Mouse (Mus musculus): Measurements from ENCODE around the gene Sirt3. TPM values are rescaled to one million over a fixed set of nuclear protein-coding genes. Genes with fewer than 3 reads are reported as not detected.
A peak's percentile ranks its signal among the peaks of the same experiment; 100 is the strongest.

The Sirt3 gene
- total and polyA plus RNA-seq, 2 experiments from 2014 or later = 71.6 to 75.6 TPM

DNA sequence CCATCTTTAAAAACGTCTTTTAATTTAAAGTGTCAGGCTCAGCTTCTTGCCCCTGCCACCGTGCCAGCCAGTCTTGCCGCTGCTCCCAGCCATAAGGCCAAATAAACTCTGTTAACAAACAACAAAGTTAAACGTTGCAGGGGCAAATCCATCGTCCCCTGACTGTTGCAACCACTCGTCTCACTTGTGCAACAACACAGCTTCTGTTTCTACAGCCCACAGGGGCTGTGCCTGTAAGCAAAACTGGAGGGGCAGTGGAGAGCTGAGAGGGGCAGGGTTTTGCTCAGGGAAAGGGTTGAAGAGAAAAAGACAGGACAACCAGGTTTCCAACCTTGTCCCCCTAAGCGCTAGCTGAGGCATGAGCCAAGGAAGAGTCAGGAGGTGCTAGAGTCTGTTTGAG lies 26.1 kb upstream of the Sirt3 start:
- Histone ChIP-seq H3K9me3 (ENCODE audit: low read length) (no peaks in the 10 kb centered on the region), H3K4me1 (ENCODE audit: insufficient read depth, low read length) (peaks cover 5% of the 10 kb centered on the region; the same call in 1 of the 2 replicates), H3K36me3 (ENCODE audit: insufficient read depth, low read length) (no peaks in the 10 kb centered on the region), H3K4me2 (ENCODE audit: low read depth, low read length) (peak overlapping the region; percentile 83), H3K9ac (replicated peaks; ENCODE audit: low read length) (no peak overlapping the region), H3K27ac (no peak overlapping the region), H3K27me3 (ENCODE audit: insufficient read depth, low read length) (no peaks in the 10 kb centered on the region), H3K4me3 (ENCODE audit: low read length) (no peak overlapping the region; the same call in 1 of the 2 replicates)
- WGBS = 53% methylated on average over 7 of the region's 7 CpGs
- DNase-seq (ENCODE audit: low spot score) = no peak
- TF ChIP-seq CTCF (IDR thresholded peaks at IDR 0.05; ENCODE audit: low read depth) = no peak
- no peak for ATAC-seq

- peak; percentile 25; the same call in 1 of the 2 replicates for TF ChIP-seq CTCF (IDR thresholded peaks at IDR 0.05; ENCODE audit: low read depth)
- peaks cover 5% of the 10 kb centered on the region; the same call in 1 of the 2 replicates for H3K4me1 ChIP-seq (ENCODE audit: insufficient read depth, low read length)
- no peaks in the 10 kb centered on the region for H3K27me3 ChIP-seq (ENCODE audit: insufficient read depth, low read length)
- H3K9me3 ChIP-seq (ENCODE audit: low read length) = no peaks in the 10 kb centered on the region
- H3K36me3 ChIP-seq (ENCODE audit: insufficient read depth, low read length) = no peaks in the 10 kb centered on the region
- DNase-seq (ENCODE audit: low spot score) (no peak), ATAC-seq (no peak)
- H3K27ac ChIP-seq = no peak overlapping the region
- H3K9ac ChIP-seq (replicated peaks; ENCODE audit: low read length) = no peak overlapping the region
- 82% methylated on average over 7 of the region's 7 CpGs for WGBS
- H3K4me2 ChIP-seq (ENCODE audit: low read depth, low read length) = no peak overlapping the region
- H3K4me3 ChIP-seq (ENCODE audit: low read length) = no peak overlapping the region
Observed at GRCm38 (mm10) chr7:140907697-140908096, 25.6 kb upstream of the Sirt3 start.

DNA sequence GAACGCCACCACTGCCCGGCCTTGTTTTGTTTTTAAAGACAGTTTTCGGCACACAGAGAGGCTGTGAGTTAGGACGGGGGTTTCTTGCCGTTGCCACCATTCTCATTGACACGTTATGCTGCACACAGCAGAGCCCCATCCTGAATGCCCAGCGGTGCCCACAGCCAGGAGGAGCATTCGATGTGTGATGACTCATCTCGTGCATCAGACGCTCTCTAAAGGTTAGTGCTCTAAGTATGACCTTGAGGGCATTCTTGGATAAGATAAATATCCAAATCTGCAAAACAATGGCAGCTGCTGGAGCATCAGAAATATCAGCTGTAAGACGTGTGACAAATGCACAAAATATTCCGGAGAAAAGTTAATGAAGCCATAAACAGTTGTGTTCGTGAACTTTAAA lies 25.0 kb upstream of the Sirt3 start:
- ATAC-seq = no peak
- Histone ChIP-seq H3K9me3 (ENCODE audit: low read length) (no peaks in the 10 kb centered on the region), H3K4me3 (ENCODE audit: low read length) (no peak overlapping the region), H3K36me3 (ENCODE audit: insufficient read depth, low read length) (no peaks in the 10 kb centered on the region), H3K9ac (replicated peaks; ENCODE audit: low read length) (no peak overlapping the region), H3K27me3 (ENCODE audit: insufficient read depth, low read length) (no peaks in the 10 kb centered on the region), H3K4me1 (ENCODE audit: insufficient read depth, low read length) (peaks cover 5% of the 10 kb centered on the region; the same call in 1 of the 2 replicates), H3K27ac (no peak overlapping the region), H3K4me2 (ENCODE audit: low read depth, low read length) (no peak overlapping the region)
- no peak for DNase-seq (ENCODE audit: low spot score)
- TF ChIP-seq CTCF (IDR thresholded peaks at IDR 0.05; ENCODE audit: low read depth) = no peak
- 86% methylated on average over 13 of the region's 13 CpGs for WGBS

- DNase-seq (ENCODE audit: low spot score) = no peak
- ATAC-seq = no peak
- Histone ChIP-seq H3K36me3 (ENCODE audit: insufficient read depth, low read length) (no peaks in the 10 kb centered on the region), H3K27ac (no peak overlapping the region), H3K9ac (replicated peaks; ENCODE audit: low read length) (no peak overlapping the region), H3K4me2 (ENCODE audit: low read depth, low read length) (no peak overlapping the region), H3K9me3 (ENCODE audit: low read length) (no peaks in the 10 kb centered on the region), H3K27me3 (ENCODE audit: insufficient read depth, low read length) (no peaks in the 10 kb centered on the region), H3K4me1 (ENCODE audit: insufficient read depth, low read length) (peaks cover 5% of the 10 kb centered on the region; the same call in 1 of the 2 replicates), H3K4me3 (ENCODE audit: low read length) (no peak overlapping the region)
- no peak for TF ChIP-seq CTCF (IDR thresholded peaks at IDR 0.05; ENCODE audit: low read depth)
- 92% methylated on average over 2 of the region's 2 CpGs for WGBS
Observed at GRCm38 (mm10) chr7:140905642-140906081, 23.6 kb upstream of the Sirt3 start.

DNA sequence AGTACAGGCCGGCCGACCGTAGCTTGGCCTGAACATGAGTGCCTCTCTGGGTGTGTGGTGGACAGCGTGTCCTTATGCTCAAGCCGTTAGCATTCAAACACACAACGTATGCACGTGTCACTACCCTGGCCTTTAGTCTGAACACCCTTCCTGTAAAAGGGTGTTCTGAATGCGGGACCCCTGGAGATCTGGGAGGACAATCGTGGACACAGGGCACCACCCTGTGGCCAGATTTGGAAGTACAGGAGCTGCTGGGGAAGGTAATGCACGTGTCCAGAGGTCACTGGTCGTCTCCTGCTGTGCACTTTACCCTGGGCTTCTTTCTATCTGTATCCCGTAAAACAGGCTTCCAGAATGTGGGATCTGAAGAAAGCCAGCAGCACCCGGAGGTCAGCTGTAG lies 21.1 kb upstream of the Sirt3 start:
- peak; percentile 82 for DNase-seq (ENCODE audit: low spot score)
- Histone ChIP-seq H3K27me3 (ENCODE audit: insufficient read depth, low read length) (no peaks in the 10 kb centered on the region), H3K4me1 (ENCODE audit: insufficient read depth, low read length) (no peaks in the 10 kb centered on the region), H3K36me3 (ENCODE audit: insufficient read depth, low read length) (peaks cover 7% of the 10 kb centered on the region), H3K27ac (no peak overlapping the region), H3K9ac (replicated peaks; ENCODE audit: low read length) (no peak overlapping the region), H3K4me3 (ENCODE audit: low read length) (no peak overlapping the region), H3K4me2 (ENCODE audit: low read depth, low read length) (no peak overlapping the region), H3K9me3 (ENCODE audit: low read length) (no peaks in the 10 kb centered on the region)
- TF ChIP-seq CTCF (IDR thresholded peaks at IDR 0.05; ENCODE audit: low read depth) = peak; percentile 96
- WGBS = 21% methylated on average over 13 of the region's 13 CpGs
- ATAC-seq = peak; percentile 73

DNA sequence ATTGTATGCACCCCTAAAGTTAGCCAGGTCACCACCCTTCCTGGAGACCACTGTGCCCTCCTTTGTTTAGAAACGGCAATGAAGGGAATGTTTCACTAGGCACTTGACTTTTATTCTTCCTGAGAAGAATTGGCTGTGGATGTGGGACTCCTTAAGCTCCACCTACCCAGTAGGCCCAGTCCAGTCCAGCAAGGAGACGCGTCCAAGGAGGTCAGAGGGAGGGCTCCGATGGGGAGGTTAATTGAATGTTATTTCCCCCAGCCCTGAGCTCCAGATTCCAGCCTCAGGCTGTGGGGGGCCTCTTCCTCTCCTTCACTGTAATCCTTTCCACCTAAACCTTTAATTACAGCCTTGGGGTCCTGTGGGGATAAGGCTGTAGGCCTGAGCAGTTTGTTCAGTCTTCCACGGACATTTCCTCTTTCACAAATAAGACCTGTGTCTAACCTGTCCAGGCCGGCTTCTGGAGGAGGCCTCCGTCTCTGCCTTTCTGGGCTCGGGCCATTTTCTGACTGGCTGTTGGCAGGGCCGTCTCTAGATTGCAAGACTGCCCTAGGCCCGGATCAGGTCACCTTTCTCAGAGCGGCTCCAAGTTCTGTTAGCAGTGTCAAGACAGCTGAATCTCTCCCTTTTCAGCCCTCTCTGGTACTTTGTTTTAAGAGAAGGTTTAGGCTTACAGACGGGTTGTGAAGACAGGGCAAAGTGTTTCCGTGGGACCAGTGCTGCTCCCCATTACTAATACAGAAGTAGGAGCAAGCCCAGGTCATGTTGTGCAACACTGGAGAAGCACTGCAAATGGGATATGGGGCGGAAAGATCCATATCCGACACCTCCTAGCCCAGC lies 20.1 kb upstream of the Sirt3 start:
- DNase-seq (ENCODE audit: low spot score) = no peak
- no peak overlapping the region for H3K4me3 ChIP-seq (ENCODE audit: low read length)
- no peaks in the 10 kb centered on the region for H3K4me1 ChIP-seq (ENCODE audit: insufficient read depth, low read length)
- H3K4me2 ChIP-seq (ENCODE audit: low read depth, low read length) = no peak overlapping the region
- H3K9ac ChIP-seq (replicated peaks; ENCODE audit: low read length) = no peak overlapping the region
- H3K27ac ChIP-seq = no peak overlapping the region
- no peaks in the 10 kb centered on the region for H3K9me3 ChIP-seq (ENCODE audit: low read length)
- no peak for TF ChIP-seq CTCF (IDR thresholded peaks at IDR 0.05; ENCODE audit: low read depth)
- no peaks in the 10 kb centered on the region for H3K27me3 ChIP-seq (ENCODE audit: insufficient read depth, low read length)
- peaks cover 13% of the 10 kb centered on the region for H3K36me3 ChIP-seq (ENCODE audit: insufficient read depth, low read length)
- WGBS = 80% methylated on average over 15 of the region's 15 CpGs
- no peak for ATAC-seq

GRCm38 (mm10) chr7:140900220-140900619 lies 18.1 kb upstream of the Sirt3 start, which contains the start of gene Cox8b:
Cox8b (minus strand) TSS chr7:140900446.
- H3K4me3 ChIP-seq (ENCODE audit: low read length) = no peak within 1 kb of the TSS
- H3K4me1 ChIP-seq (ENCODE audit: insufficient read depth, low read length) = no peaks in the 10 kb centered on the region
- ATAC-seq (no peak), DNase-seq (ENCODE audit: low spot score) (no peak)
- WGBS = 68% methylated on average over 10 of the region's 10 CpGs
- H3K36me3 ChIP-seq (ENCODE audit: insufficient read depth, low read length) = peaks cover 21% of the 10 kb centered on the region
- H3K4me2 ChIP-seq (ENCODE audit: low read depth, low read length) = no peak within 1 kb of the TSS
- H3K9ac ChIP-seq (replicated peaks; ENCODE audit: low read length) = no peak within 1 kb of the TSS
- H3K27ac ChIP-seq = no peak within 1 kb of the TSS
- TF ChIP-seq CTCF (IDR thresholded peaks at IDR 0.05; ENCODE audit: low read depth) = no peak
- no peaks in the 10 kb centered on the region for H3K27me3 ChIP-seq (ENCODE audit: insufficient read depth, low read length)
- no peaks in the 10 kb centered on the region for H3K9me3 ChIP-seq (ENCODE audit: low read length)

Data from hindbrain, postnatal 0 days (tissue).